Mouse (Mus musculus): ENCODE measurements around the gene Gabra2. TPM values are rescaled to one million over a fixed set of nuclear protein-coding genes. Genes with fewer than 3 reads are reported as not detected.

Gabra2 gene
- total and polyA plus RNA-seq, 2 experiments from 2014 or later = 29.4 to 72.4 TPM

DNA sequence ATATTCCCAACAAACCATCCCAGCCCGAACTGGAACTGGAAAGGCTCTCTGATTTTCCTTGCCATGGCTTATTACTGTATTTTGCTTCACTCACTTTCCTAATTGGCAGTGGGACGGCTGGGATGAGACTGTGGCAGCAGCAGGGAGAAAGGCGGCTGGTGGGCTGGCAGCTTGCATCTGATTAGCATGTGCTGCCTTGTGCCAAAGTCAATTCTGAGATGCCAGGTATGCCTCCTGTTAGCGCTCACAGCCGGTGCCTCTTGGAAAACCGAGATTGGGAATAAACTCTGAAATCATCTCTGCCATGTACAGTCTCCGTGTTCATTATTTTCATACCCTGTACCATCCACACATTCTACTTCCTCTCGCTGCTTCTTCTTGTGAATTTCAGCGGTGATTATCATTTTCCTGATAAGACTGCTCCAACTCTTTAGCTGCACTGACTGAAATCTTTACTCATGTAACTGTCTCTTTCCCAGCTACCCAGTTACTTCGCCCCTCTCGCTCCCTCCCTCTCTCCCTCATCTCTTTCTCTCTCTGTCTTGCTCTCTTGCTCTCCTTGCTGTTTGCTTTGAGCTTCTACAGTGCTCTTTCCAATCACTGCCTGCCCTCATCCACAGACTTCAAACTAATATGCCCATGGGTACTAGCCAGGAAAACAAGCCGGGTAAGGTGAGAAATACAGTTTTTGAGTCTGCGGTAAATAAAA lies 99.9 kb downstream of the Gabra2 start:
- no peak overlapping the region for H3K4me3 ChIP-seq (ENCODE audit: low read depth, low read length)
- no peak overlapping the region for H3K27ac ChIP-seq (ENCODE audit: low read depth, low read length)
- ATAC-seq (ENCODE audit: low FRiP score) (no peak), DNase-seq (ENCODE audit: low spot score) (peak; percentile 72)
- H3K4me2 ChIP-seq (ENCODE audit: low read depth, low read length, poor library complexity, severe bottlenecking) = 0 out of 2 replicates have a peak overlapping the region, but pooled peaks have one; percentile 2
- no peaks in the 10 kb centered on the region for H3K36me3 ChIP-seq (ENCODE audit: insufficient read depth, low read length)
- WGBS = 68% methylated on average over 13 of the region's 13 CpGs
- no peaks in the 10 kb centered on the region for H3K9me3 ChIP-seq (ENCODE audit: low read length)
- no peak overlapping the region for H3K9ac ChIP-seq (replicated peaks; ENCODE audit: low read length, poor library complexity, severe bottlenecking)
- H3K27me3 ChIP-seq (ENCODE audit: insufficient read depth, low read length) = no peaks in the 10 kb centered on the region
- no peaks in the 10 kb centered on the region for H3K4me1 ChIP-seq (ENCODE audit: insufficient read depth, low read length)
- no peak for TF ChIP-seq CTCF (IDR thresholded peaks at IDR 0.05)

DNA sequence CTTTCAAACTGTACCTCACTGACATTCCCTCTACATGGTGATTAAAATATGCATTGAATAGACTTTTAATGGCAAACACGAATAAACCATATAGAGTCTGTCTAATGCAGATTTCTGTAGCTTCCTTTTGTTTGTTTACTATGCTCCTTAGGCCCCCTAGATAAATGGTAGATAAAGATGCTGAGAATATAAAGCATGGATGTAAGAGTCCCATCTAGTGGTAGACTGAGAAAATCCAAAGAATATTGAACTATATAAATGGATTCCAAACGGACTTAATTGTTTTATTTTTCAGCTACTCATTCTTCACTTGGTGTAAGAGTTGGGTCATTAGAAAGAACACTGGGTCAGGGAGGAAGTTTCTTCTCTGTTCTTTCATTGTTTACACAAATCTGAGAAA lies 102.4 kb downstream of the Gabra2 start:
- Histone ChIP-seq H3K27me3 (ENCODE audit: insufficient read depth, low read length) (no peaks in the 10 kb centered on the region), H3K27ac (ENCODE audit: low read depth, low read length) (no peak overlapping the region), H3K36me3 (ENCODE audit: insufficient read depth, low read length) (no peaks in the 10 kb centered on the region), H3K4me2 (ENCODE audit: low read depth, low read length, poor library complexity, severe bottlenecking) (no peak overlapping the region), H3K9me3 (ENCODE audit: low read length) (no peaks in the 10 kb centered on the region), H3K4me3 (ENCODE audit: low read depth, low read length) (no peak overlapping the region), H3K9ac (replicated peaks; ENCODE audit: low read length, poor library complexity, severe bottlenecking) (no peak overlapping the region), H3K4me1 (ENCODE audit: insufficient read depth, low read length) (no peaks in the 10 kb centered on the region)
- DNase-seq (ENCODE audit: low spot score) = no peak
- no peak for ATAC-seq (ENCODE audit: low FRiP score)
- WGBS = 65% methylated on average over 2 of the region's 2 CpGs
- peak; percentile 65 for TF ChIP-seq CTCF (IDR thresholded peaks at IDR 0.05)

DNA sequence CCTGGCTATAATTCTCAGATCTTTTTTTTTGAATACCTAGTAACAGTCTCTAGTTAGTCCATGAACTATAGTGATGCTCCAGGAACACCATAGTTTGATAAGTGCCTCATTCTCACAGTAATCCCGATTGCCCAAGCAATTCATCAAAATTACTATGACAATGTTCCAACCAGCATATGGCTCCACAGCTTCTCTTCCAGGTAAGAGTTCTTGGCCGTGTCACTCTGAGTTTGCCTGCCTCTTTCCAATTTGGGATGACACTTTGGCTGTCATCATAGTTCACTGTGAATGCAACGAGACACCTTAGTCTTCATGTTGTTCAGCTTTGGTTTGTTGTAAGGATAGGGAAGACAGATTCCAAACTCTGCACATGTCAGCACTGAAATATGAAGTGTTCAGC lies 104.8 kb downstream of the Gabra2 start:
- H3K27ac ChIP-seq (ENCODE audit: low read depth, low read length) = no peak overlapping the region
- H3K9ac ChIP-seq (replicated peaks; ENCODE audit: low read length, poor library complexity, severe bottlenecking) = no peak overlapping the region
- no peak overlapping the region for H3K4me2 ChIP-seq (ENCODE audit: low read depth, low read length, poor library complexity, severe bottlenecking)
- DNase-seq (ENCODE audit: low spot score) (peak; percentile 21), ATAC-seq (ENCODE audit: low FRiP score) (no peak)
- no peak for TF ChIP-seq CTCF (IDR thresholded peaks at IDR 0.05)
- H3K4me1 ChIP-seq (ENCODE audit: insufficient read depth, low read length) = no peaks in the 10 kb centered on the region
- no peak overlapping the region for H3K4me3 ChIP-seq (ENCODE audit: low read depth, low read length)
- no peaks in the 10 kb centered on the region for H3K9me3 ChIP-seq (ENCODE audit: low read length)
- 88% methylated on average over 3 of the region's 3 CpGs for WGBS
- H3K27me3 ChIP-seq (ENCODE audit: insufficient read depth, low read length) = no peaks in the 10 kb centered on the region
- no peaks in the 10 kb centered on the region for H3K36me3 ChIP-seq (ENCODE audit: insufficient read depth, low read length)
